Mouse (Mus musculus) spleen, adult 18-20 months (tissue): ENCODE measurements around the gene Gm20773.
"Not testable (repeated sequence)": the region's sequence is repeated elsewhere in the genome, so short reads cannot be mapped to it uniquely, and the experiment has no call there.

Experiments
- DNase-seq, 2 experiments: peaks; one replicate each; pipeline ENCODE4 v3.0.0; 2022; ENCODE audit warnings: mixed read lengths in 2 of 2

Gene Gm20773

DNA sequence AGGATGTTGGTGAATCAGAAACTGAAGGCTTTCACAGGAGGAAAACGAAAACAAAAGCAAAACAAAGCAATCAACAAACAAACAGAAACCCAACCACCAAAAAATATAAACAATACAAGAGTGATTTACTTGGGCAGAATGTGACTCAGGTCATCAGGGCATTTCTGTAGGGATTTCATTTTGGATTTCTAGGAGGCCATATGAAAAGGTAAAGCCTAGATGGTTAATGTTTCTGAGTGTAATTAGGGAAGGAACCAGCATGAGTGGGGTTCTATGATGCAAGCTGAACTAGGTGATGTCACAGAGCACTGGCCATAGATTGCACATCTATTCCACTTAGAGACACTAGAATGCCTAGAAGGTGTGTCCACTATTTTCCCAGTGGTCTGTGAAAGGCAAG lies at the start of gene Gm20773:
TSS of gene Gm20773 (plus strand) at position 301 of the 400 bp plus-strand sequence.
- DNase-seq: not testable (repeated sequence)

DNA sequence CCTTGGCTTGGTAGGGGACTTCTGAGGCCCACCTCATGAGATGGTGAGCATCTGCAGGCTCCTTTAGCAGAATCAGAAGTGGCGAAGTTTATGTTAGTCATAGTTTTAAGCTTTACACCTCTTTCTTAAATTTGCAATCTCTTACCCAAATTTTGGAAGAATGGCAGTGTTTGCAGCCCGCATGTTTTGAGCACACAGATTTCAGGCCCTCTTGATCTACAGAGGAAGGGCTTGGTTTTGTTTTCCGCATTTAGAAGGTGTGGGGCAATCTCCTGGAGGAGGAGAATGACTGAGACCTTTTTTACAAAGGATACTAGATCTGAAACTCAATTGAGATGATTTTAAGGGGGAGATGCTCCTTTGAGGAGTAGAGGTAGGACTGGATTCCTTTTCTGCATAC lies 28.3 kb upstream of the Gm20773 start, which contains the start of gene Gm21866:
TSS of gene Gm21866 (minus strand) at position 101 of the 400 bp plus-strand sequence.
- not testable (repeated sequence) for DNase-seq
